Mouse (Mus musculus) embryo, embryonic 11.5 days (tissue): Measurements from ENCODE around the gene Gpat3.

Experiments used
- DNase-seq: peaks from one replicate; pipeline ENCODE4 v3.0.0-alpha.2; 2012; ENCODE audit warnings: low read depth, low spot score

Gene Gpat3

GRCm38 (mm10) chr5:100914989-100915388, 69.5 kb downstream of the Gpat3 start:
- DNase-seq: peak; percentile 42

GRCm38 (mm10) chr5:100915411-100915810, 69.9 kb downstream of the Gpat3 start:
- no peak for DNase-seq

GRCm38 (mm10) chr5:100916416-100916815, 70.9 kb downstream of the Gpat3 start:
- no peak for DNase-seq

GRCm38 (mm10) chr5:100917252-100917774, 71.8 kb downstream of the Gpat3 start:
- peak; percentile 50 for DNase-seq

- peak; percentile 63 for DNase-seq
These were observed 73.6 kb downstream of the Gpat3 start for GRCm38 (mm10) chr5:100919069-100919468.

- no peak for DNase-seq
These were observed 84.2 kb downstream of the Gpat3 start for GRCm38 (mm10) chr5:100929698-100930097.

GRCm38 (mm10) chr5:100943716-100944115, 98.2 kb downstream of the Gpat3 start:
- no peak for DNase-seq

- no peak for DNase-seq
These were observed 99.8 kb downstream of the Gpat3 start for GRCm38 (mm10) chr5:100945336-100945735.
